Mouse (Mus musculus) lung, embryonic 14.5 days (tissue): ENCODE results near the gene Mettl9. TPM values are rescaled to one million over a fixed set of nuclear protein-coding genes. Genes with fewer than 3 reads are reported as not detected.
A peak's percentile ranks its signal among the peaks of the same experiment; 100 is the strongest.

Experiments
- ATAC-seq: fragments of 200-750 bp; cut with Nextera tagmentation; 2 replicates; pipeline ENCODE4 v1.8.0; 2017; ENCODE audit warnings: mild to moderate bottlenecking, moderate TSS enrichment, moderate library complexity; ENCODE audit not compliant: insufficient read depth
- DNase-seq: peaks from one replicate; pipeline ENCODE4 v3.0.0-alpha.2; 2015
- H3K27ac ChIP-seq: fragments of 300-500 bp; sonication (generic); 2 replicates; pipeline ENCODE4 v1.5.1; 2014; ENCODE audit warnings: low read depth, mild to moderate bottlenecking, moderate library complexity
- H3K27me3 ChIP-seq: fragments of 300-500 bp; sonication (generic); 2 replicates; pipeline ENCODE4 v1.6.1; 2014; ENCODE audit warnings: low read length, control low read depth; ENCODE audit not compliant: insufficient read depth
- H3K36me3 ChIP-seq: fragments of 300-500 bp; sonication (generic); 2 replicates; pipeline ENCODE4 v1.6.1; 2014; ENCODE audit warnings: control low read depth; ENCODE audit not compliant: insufficient read depth
- H3K4me1 ChIP-seq: fragments of 300-500 bp; sonication (generic); 2 replicates; pipeline ENCODE4 v1.6.1; 2014; ENCODE audit warnings: antibody characterized with exemption, control low read depth; ENCODE audit not compliant: insufficient read depth
- H3K4me2 ChIP-seq: fragments of 300-500 bp; sonication (generic); 2 replicates; pipeline ENCODE4 v1.6.1; 2014; ENCODE audit warnings: mild to moderate bottlenecking
- H3K4me3 ChIP-seq: fragments of 300-500 bp; sonication (generic); 2 replicates; pipeline ENCODE4 v1.5.1; 2014; ENCODE audit warnings: low read depth, low read length
- H3K9ac ChIP-seq: fragments of 300-500 bp; sonication (generic); 2 replicates; pipeline ENCODE4 v1.6.1; 2014
- H3K9me3 ChIP-seq: fragments of 300-500 bp; sonication (generic); 2 replicates; pipeline ENCODE4 v1.6.1; 2016; ENCODE audit warnings: low read depth, low read length, control low read depth
- CTCF ChIP-seq: IDR thresholded peaks from 2 replicates; pipeline ENCODE4 v1.5.1; 2016; ENCODE audit warnings: antibody characterized with exemption, low read depth
- WGBS: fragments of 180-500 bp; shearing (Covaris S2); extraction: QIAGEN DNeasy Blood & Tissue Kit; methylation state at CpG from one replicate; pipeline ENCODE4 v1.1.7; 2014; 5-methylcytosine and 5-hydroxymethylcytosine counted together
- polyA plus RNA-seq: library from polyadenylated mRNA; unstranded; fragments of >200 nt; fragmentation: Nextera tagmentation; extraction: Ambion mirVana; gene quantifications from 2 replicates; pipeline ENCODE4 v1.2.1, GENCODE M21; 2014

Mettl9 gene
- 166 and 180 TPM in 2 replicates for polyA plus RNA-seq

GRCm38 (mm10) chr7:121033856-121034652 is at the start of gene Mettl9:
Gene Mettl9, plus strand, starts transcription at chr7:121034445.
- 3% methylated on average over 42 of the region's 43 CpGs for WGBS
- DNase-seq = peak; percentile 98
- peak; percentile 98 for ATAC-seq
- Histone ChIP-seq H3K9ac (peak within 1 kb of the TSS; percentile 99), H3K36me3 (no peaks in the 10 kb centered on the region), H3K4me3 (peak within 1 kb of the TSS; percentile 96), H3K9me3 (no peaks in the 10 kb centered on the region), H3K27me3 (no peaks in the 10 kb centered on the region), H3K4me2 (peak within 1 kb of the TSS; percentile 73), H3K4me1 (0 out of 2 replicates have a peak, but pooled peaks cover 3% of the 10 kb centered on the region), H3K27ac (peak within 1 kb of the TSS; percentile 97)
- TF ChIP-seq CTCF = peak; percentile 2; the same call in 1 of the 2 replicates

GRCm38 (mm10) chr7:120991191-120991590 is 43.1 kb upstream of the Mettl9 start:
- no peak for TF ChIP-seq CTCF
- no peak overlapping the region for H3K4me3 ChIP-seq
- no peaks in the 10 kb centered on the region for H3K4me1 ChIP-seq
- H3K9ac ChIP-seq = no peak overlapping the region
- 75% methylated on average over 8 of the region's 8 CpGs for WGBS
- no peak for DNase-seq
- H3K36me3 ChIP-seq = no peaks in the 10 kb centered on the region
- H3K4me2 ChIP-seq = no peak overlapping the region
- no peaks in the 10 kb centered on the region for H3K27me3 ChIP-seq
- H3K27ac ChIP-seq = no peak overlapping the region
- ATAC-seq = no peak
- H3K9me3 ChIP-seq = no peaks in the 10 kb centered on the region

- no peak overlapping the region for H3K9ac ChIP-seq
- no peaks in the 10 kb centered on the region for H3K4me1 ChIP-seq
- H3K27ac ChIP-seq = no peak overlapping the region
- no peaks in the 10 kb centered on the region for H3K36me3 ChIP-seq
- no peak for ATAC-seq
- H3K4me3 ChIP-seq = no peak overlapping the region
- H3K4me2 ChIP-seq = no peak overlapping the region
- 74% methylated on average over 2 of the region's 2 CpGs for WGBS
- H3K9me3 ChIP-seq = no peaks in the 10 kb centered on the region
- H3K27me3 ChIP-seq = no peaks in the 10 kb centered on the region
- TF ChIP-seq CTCF = no peak
- no peak for DNase-seq
These were observed 35.2 kb upstream of the Mettl9 start for GRCm38 (mm10) chr7:120999021-120999530.

- H3K36me3 ChIP-seq = no peaks in the 10 kb centered on the region
- WGBS = 63% methylated on average over 3 of the region's 3 CpGs
- H3K4me2 ChIP-seq = no peak overlapping the region
- H3K9ac ChIP-seq = no peak overlapping the region
- ATAC-seq (no peak), DNase-seq (no peak)
- no peak for TF ChIP-seq CTCF
- no peaks in the 10 kb centered on the region for H3K9me3 ChIP-seq
- H3K27me3 ChIP-seq = no peaks in the 10 kb centered on the region
- no peak overlapping the region for H3K4me3 ChIP-seq
- no peaks in the 10 kb centered on the region for H3K4me1 ChIP-seq
- H3K27ac ChIP-seq = no peak overlapping the region
These were observed 34.0 kb upstream of the Mettl9 start for GRCm38 (mm10) chr7:121000065-121000822.

GRCm38 (mm10) chr7:121001879-121002278 is 32.4 kb upstream of the Mettl9 start:
- no peak overlapping the region for H3K4me2 ChIP-seq
- H3K4me1 ChIP-seq = no peaks in the 10 kb centered on the region
- no peak for DNase-seq
- ATAC-seq = no peak
- H3K9ac ChIP-seq = no peak overlapping the region
- H3K4me3 ChIP-seq = no peak overlapping the region
- no peak for TF ChIP-seq CTCF
- 80% methylated on average over 3 of the region's 3 CpGs for WGBS
- no peak overlapping the region for H3K27ac ChIP-seq
- no peaks in the 10 kb centered on the region for H3K9me3 ChIP-seq
- no peaks in the 10 kb centered on the region for H3K27me3 ChIP-seq
- H3K36me3 ChIP-seq = no peaks in the 10 kb centered on the region

- DNase-seq (no peak), ATAC-seq (no peak)
- TF ChIP-seq CTCF = no peak
- H3K9ac ChIP-seq = no peak overlapping the region
- H3K4me1 ChIP-seq = no peaks in the 10 kb centered on the region
- WGBS = 77% methylated on average over 5 of the region's 5 CpGs
- no peak overlapping the region for H3K4me3 ChIP-seq
- no peaks in the 10 kb centered on the region for H3K27me3 ChIP-seq
- no peak overlapping the region for H3K4me2 ChIP-seq
- H3K27ac ChIP-seq = no peak overlapping the region
- H3K36me3 ChIP-seq = no peaks in the 10 kb centered on the region
- H3K9me3 ChIP-seq = no peaks in the 10 kb centered on the region
These were observed 31.8 kb upstream of the Mettl9 start for GRCm38 (mm10) chr7:121002407-121002928.

- Histone ChIP-seq H3K27me3 (no peaks in the 10 kb centered on the region), H3K4me1 (no peaks in the 10 kb centered on the region), H3K9me3 (no peaks in the 10 kb centered on the region), H3K9ac (no peak overlapping the region), H3K27ac (no peak overlapping the region), H3K4me3 (no peak overlapping the region), H3K36me3 (no peaks in the 10 kb centered on the region), H3K4me2 (no peak overlapping the region)
- ATAC-seq = no peak
- DNase-seq = no peak
- TF ChIP-seq CTCF = no peak
- 65% methylated on average over 4 of the region's 4 CpGs for WGBS
These were observed 30.3 kb upstream of the Mettl9 start for GRCm38 (mm10) chr7:121003793-121004418.
